Mouse (Mus musculus): Measurements from ENCODE around the gene Anks4b. TPM values are rescaled to one million over a fixed set of nuclear protein-coding genes. Genes with fewer than 3 reads are reported as not detected.

Anks4b gene
- polyA plus RNA-seq, 1 experiment from 2014 or later, result 2.5 TPM

GRCm38 (mm10) chr7:120145191-120145590 lies 28.5 kb upstream of the Anks4b start, which contains the start of gene Zp2:
Zp2 (minus strand) TSS chr7:120145291.
- Histone ChIP-seq H3K4me3 (replicated peaks; ENCODE audit: low read depth, low read length) (no peak within 1 kb of the TSS), H3K9ac (ENCODE audit: low read depth, low read length) (no peak within 1 kb of the TSS), H3K4me2 (ENCODE audit: low read length) (no peak within 1 kb of the TSS), H3K9me3 (replicated peaks; ENCODE audit: low read length) (no peaks in the 10 kb centered on the region), H3K4me1 (replicated peaks; ENCODE audit: insufficient read depth, low read length) (no peaks in the 10 kb centered on the region), H3K36me3 (ENCODE audit: insufficient read depth, low read length) (no peaks in the 10 kb centered on the region), H3K27me3 (ENCODE audit: insufficient read depth, low read length) (no peaks in the 10 kb centered on the region), H3K27ac (no peak within 1 kb of the TSS)
- ATAC-seq (replicated peaks; ENCODE audit: low FRiP score, low read depth), result no peak
- 91% methylated on average over 9 of the region's 9 CpGs for WGBS
- TF ChIP-seq CTCF (IDR thresholded peaks at IDR 0.05; ENCODE audit: low read depth), result no peak
- DNase-seq (ENCODE audit: low spot score), result no peak

- no peaks in the 10 kb centered on the region for H3K36me3 ChIP-seq (ENCODE audit: insufficient read depth, low read length)
- DNase-seq (ENCODE audit: low spot score) (no peak), ATAC-seq (replicated peaks; ENCODE audit: low FRiP score, low read depth) (no peak)
- WGBS, result 26% methylated on average over 3 of the region's 3 CpGs
- H3K4me2 ChIP-seq (ENCODE audit: low read length), result no peak overlapping the region
- no peak overlapping the region for H3K4me3 ChIP-seq (replicated peaks; ENCODE audit: low read depth, low read length)
- no peak overlapping the region for H3K9ac ChIP-seq (ENCODE audit: low read depth, low read length)
- no peaks in the 10 kb centered on the region for H3K27me3 ChIP-seq (ENCODE audit: insufficient read depth, low read length)
- no peaks in the 10 kb centered on the region for H3K4me1 ChIP-seq (replicated peaks; ENCODE audit: insufficient read depth, low read length)
- TF ChIP-seq CTCF (IDR thresholded peaks at IDR 0.05; ENCODE audit: low read depth), result no peak
- H3K27ac ChIP-seq, result no peak overlapping the region
- H3K9me3 ChIP-seq (replicated peaks; ENCODE audit: low read length), result no peaks in the 10 kb centered on the region
Measured at GRCm38 (mm10) chr7:120150257-120150656, 23.4 kb upstream of the Anks4b start.

- H3K27ac ChIP-seq, result no peak overlapping the region
- no peaks in the 10 kb centered on the region for H3K27me3 ChIP-seq (ENCODE audit: insufficient read depth, low read length)
- no peak overlapping the region for H3K4me3 ChIP-seq (replicated peaks; ENCODE audit: low read depth, low read length)
- no peaks in the 10 kb centered on the region for H3K9me3 ChIP-seq (replicated peaks; ENCODE audit: low read length)
- TF ChIP-seq CTCF (IDR thresholded peaks at IDR 0.05; ENCODE audit: low read depth), result no peak
- ATAC-seq (replicated peaks; ENCODE audit: low FRiP score, low read depth), result no peak
- no peaks in the 10 kb centered on the region for H3K36me3 ChIP-seq (ENCODE audit: insufficient read depth, low read length)
- H3K9ac ChIP-seq (ENCODE audit: low read depth, low read length), result no peak overlapping the region
- WGBS, result 79% methylated on average over 2 of the region's 2 CpGs
- H3K4me1 ChIP-seq (replicated peaks; ENCODE audit: insufficient read depth, low read length), result no peaks in the 10 kb centered on the region
- H3K4me2 ChIP-seq (ENCODE audit: low read length), result no peak overlapping the region
- no peak for DNase-seq (ENCODE audit: low spot score)
Measured at GRCm38 (mm10) chr7:120150898-120151297, 22.8 kb upstream of the Anks4b start.

DNA sequence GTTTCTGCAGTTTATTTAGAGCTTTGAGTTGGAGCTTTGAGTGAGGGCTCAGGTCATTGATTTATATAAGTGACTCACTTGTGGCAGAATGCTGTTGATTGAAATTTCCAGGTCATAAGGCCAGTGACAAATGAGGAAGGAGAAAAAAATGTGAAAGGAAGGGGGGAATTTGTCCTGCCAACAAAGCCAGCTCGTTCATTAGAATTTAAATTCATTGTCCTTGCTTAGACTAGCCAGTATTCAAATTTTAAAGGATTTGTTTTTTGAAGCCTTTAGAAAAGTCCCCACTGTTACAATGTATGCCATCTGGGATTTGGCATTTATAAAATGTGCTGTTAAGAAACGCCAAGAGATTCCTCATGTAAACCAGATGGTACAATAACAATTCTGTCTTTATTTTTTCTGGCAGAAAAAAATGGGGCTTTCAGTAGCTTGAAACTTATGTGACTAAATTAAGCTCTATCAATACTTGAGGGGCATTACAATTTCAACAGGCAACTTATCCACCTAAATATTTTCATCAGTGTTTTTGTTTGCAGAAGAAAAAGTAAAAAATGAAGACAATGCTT lies 16.7 kb upstream of the Anks4b start:
- no peaks in the 10 kb centered on the region for H3K27me3 ChIP-seq (ENCODE audit: insufficient read depth, low read length)
- WGBS, result 47% methylated on average over 2 of the region's 2 CpGs
- H3K9ac ChIP-seq (ENCODE audit: low read depth, low read length), result no peak overlapping the region
- H3K4me1 ChIP-seq (replicated peaks; ENCODE audit: insufficient read depth, low read length), result no peaks in the 10 kb centered on the region
- no peak for TF ChIP-seq CTCF (IDR thresholded peaks at IDR 0.05; ENCODE audit: low read depth)
- ATAC-seq (replicated peaks; ENCODE audit: low FRiP score, low read depth) (no peak), DNase-seq (ENCODE audit: low spot score) (no peak)
- no peak overlapping the region for H3K4me2 ChIP-seq (ENCODE audit: low read length)
- no peaks in the 10 kb centered on the region for H3K9me3 ChIP-seq (replicated peaks; ENCODE audit: low read length)
- H3K36me3 ChIP-seq (ENCODE audit: insufficient read depth, low read length), result no peaks in the 10 kb centered on the region
- H3K4me3 ChIP-seq (replicated peaks; ENCODE audit: low read depth, low read length), result no peak overlapping the region
- no peak overlapping the region for H3K27ac ChIP-seq

DNA sequence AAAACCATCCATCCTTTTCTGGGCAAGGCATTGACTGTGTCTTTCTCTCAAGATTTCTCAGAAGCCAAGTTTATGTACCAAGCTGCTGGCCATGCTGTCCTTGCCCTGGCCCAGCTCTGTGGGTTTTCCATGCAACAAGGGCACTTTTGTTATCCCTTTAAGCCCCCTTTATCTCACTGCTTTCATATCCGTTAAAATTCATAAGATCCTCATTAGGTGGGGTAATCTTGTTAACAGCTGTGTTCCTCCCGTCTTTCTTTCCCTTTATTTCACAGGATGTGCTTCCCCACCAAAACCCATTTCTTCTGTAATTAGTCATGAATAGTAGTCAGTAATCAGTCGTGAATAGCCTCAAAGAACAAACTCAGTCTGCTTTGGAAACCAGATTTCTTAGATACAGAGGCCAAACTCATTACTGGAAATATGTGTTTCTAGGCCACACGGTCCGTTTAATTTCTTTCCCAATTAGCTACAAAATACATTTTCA lies 16.0 kb upstream of the Anks4b start:
- Histone ChIP-seq H3K36me3 (ENCODE audit: insufficient read depth, low read length) (no peaks in the 10 kb centered on the region), H3K4me1 (replicated peaks; ENCODE audit: insufficient read depth, low read length) (no peaks in the 10 kb centered on the region), H3K27me3 (ENCODE audit: insufficient read depth, low read length) (no peaks in the 10 kb centered on the region), H3K4me3 (replicated peaks; ENCODE audit: low read depth, low read length) (no peak overlapping the region), H3K9ac (ENCODE audit: low read depth, low read length) (no peak overlapping the region), H3K9me3 (replicated peaks; ENCODE audit: low read length) (no peaks in the 10 kb centered on the region), H3K4me2 (ENCODE audit: low read length) (no peak overlapping the region), H3K27ac (no peak overlapping the region)
- WGBS, result 58% methylated on average over 5 of the region's 5 CpGs
- DNase-seq (ENCODE audit: low spot score) (no peak), ATAC-seq (replicated peaks; ENCODE audit: low FRiP score, low read depth) (no peak)
- no peak for TF ChIP-seq CTCF (IDR thresholded peaks at IDR 0.05; ENCODE audit: low read depth)

- DNase-seq (ENCODE audit: low spot score) (no peak), ATAC-seq (replicated peaks; ENCODE audit: low FRiP score, low read depth) (peak; percentile 66)
Measured at GRCm38 (mm10) chr7:120158121-120158613, 15.5 kb upstream of the Anks4b start.

More at GRCm38 (mm10) chr7:120158121-120158613, 15.5 kb upstream of the Anks4b start:
- Histone ChIP-seq H3K9ac (ENCODE audit: low read depth, low read length) (no peak overlapping the region), H3K4me3 (replicated peaks; ENCODE audit: low read depth, low read length) (no peak overlapping the region), H3K27ac (no peak overlapping the region), H3K4me1 (replicated peaks; ENCODE audit: insufficient read depth, low read length) (no peaks in the 10 kb centered on the region), H3K36me3 (ENCODE audit: insufficient read depth, low read length) (no peaks in the 10 kb centered on the region), H3K4me2 (ENCODE audit: low read length) (no peak overlapping the region), H3K27me3 (ENCODE audit: insufficient read depth, low read length) (no peaks in the 10 kb centered on the region), H3K9me3 (replicated peaks; ENCODE audit: low read length) (no peaks in the 10 kb centered on the region)
- no peak for TF ChIP-seq CTCF (IDR thresholded peaks at IDR 0.05; ENCODE audit: low read depth)
- 45% methylated on average over 4 of the region's 4 CpGs for WGBS

Data from kidney, postnatal 0 days (tissue).